Comparison of ENCODE assay signal across 29 mouse cellular contexts in genomic region chr3:154305163-154305884, GRCm38 (mm10). TPM values are rescaled to one million over a fixed set of nuclear protein-coding genes. Genes with fewer than 3 reads are reported as not detected.
A peak's percentile ranks its signal among the peaks of the same experiment; 100 is the strongest.
DNase-seq lines count a peak whose midpoint lies in the region; ATAC-seq and TF ChIP-seq lines count a peak whose summit lies in the region.
"Had no signal": no experiment of that assay in that cellular context is flagged by ENCODE, and none has a peak within 500 bp of the region (broad histone marks: within the 10 kb centered on the region; RNA-seq: fewer than 3 reads in every experiment).

No protein-coding gene starts in this region.

- H3K4me2 ChIP-seq in forebrain, postnatal 0 days (ENCODE audit: low read depth): no peak overlapping the region
- no peak overlapping the region for H3K4me2 ChIP-seq in forebrain, embryonic 16.5 days (ENCODE audit: low read length)
- peak overlapping the region; percentile 24 for H3K4me2 ChIP-seq in embryonic facial prominence, embryonic 15.5 days (replicated peaks)
- H3K4me2 ChIP-seq in limb, embryonic 12.5 days: peak overlapping the region; percentile 22
- H3K4me2 ChIP-seq: heart, embryonic 13.5 days; hindbrain, embryonic 14.5 days; liver, embryonic 15.5 days; neural tube, embryonic 13.5 days had no signal

- no peak overlapping the region for H3K9ac ChIP-seq in forebrain, postnatal 0 days
- no peak overlapping the region for H3K9ac ChIP-seq in forebrain, embryonic 16.5 days (replicated peaks; ENCODE audit: low read depth, low read length)
- no peak overlapping the region for H3K9ac ChIP-seq in embryonic facial prominence, embryonic 15.5 days
- H3K9ac ChIP-seq in limb, embryonic 12.5 days (replicated peaks): no peak overlapping the region
- H3K9ac ChIP-seq: heart, embryonic 13.5 days; hindbrain, embryonic 14.5 days; liver, embryonic 15.5 days; neural tube, embryonic 13.5 days had no signal

- H3K9me3 ChIP-seq in forebrain, postnatal 0 days (ENCODE audit: low read length): no peaks in the 10 kb centered on the region
- no peaks in the 10 kb centered on the region for H3K9me3 ChIP-seq in forebrain, embryonic 16.5 days (ENCODE audit: control insufficient read depth, low read length)
- H3K9me3 ChIP-seq in embryonic facial prominence, embryonic 15.5 days (replicated peaks): no peaks in the 10 kb centered on the region
- no peaks in the 10 kb centered on the region for H3K9me3 ChIP-seq in limb, embryonic 12.5 days
- H3K9me3 ChIP-seq: heart, embryonic 13.5 days; liver, embryonic 15.5 days; neural tube, embryonic 13.5 days had no signal

- H3K27me3 ChIP-seq in forebrain, postnatal 0 days (ENCODE audit: insufficient read depth, low read length): no peaks in the 10 kb centered on the region
- H3K27me3 ChIP-seq in forebrain, embryonic 16.5 days (replicated peaks; ENCODE audit: control insufficient read depth, insufficient read depth, low read length): no peaks in the 10 kb centered on the region
- H3K27me3 ChIP-seq in embryonic facial prominence, embryonic 15.5 days: no peaks in the 10 kb centered on the region
- H3K27me3 ChIP-seq in limb, embryonic 12.5 days: peaks cover 5% of the 10 kb centered on the region; the same call in 1 of the 2 replicates
- H3K27me3 ChIP-seq: liver, embryonic 15.5 days; neural tube, embryonic 13.5 days had no signal

- no peak overlapping the region for H3K27ac ChIP-seq in forebrain, postnatal 0 days (ENCODE audit: low read depth, low read length)
- H3K27ac ChIP-seq in forebrain, embryonic 16.5 days (ENCODE audit: low read length): no peak overlapping the region
- H3K27ac ChIP-seq in embryonic facial prominence, embryonic 15.5 days (replicated peaks): peak overlapping the region; percentile 74
- no peak overlapping the region for H3K27ac ChIP-seq in limb, embryonic 12.5 days
- H3K27ac ChIP-seq: heart, embryonic 13.5 days; hindbrain, embryonic 14.5 days; liver, embryonic 15.5 days; neural tube, embryonic 13.5 days had no signal

- no peaks in the 10 kb centered on the region for H3K36me3 ChIP-seq in forebrain, postnatal 0 days (ENCODE audit: insufficient read depth)
- H3K36me3 ChIP-seq in forebrain, embryonic 16.5 days (ENCODE audit: control insufficient read depth, insufficient read depth): no peaks in the 10 kb centered on the region
- H3K36me3 ChIP-seq in embryonic facial prominence, embryonic 15.5 days: no peaks in the 10 kb centered on the region
- no peaks in the 10 kb centered on the region for H3K36me3 ChIP-seq in limb, embryonic 12.5 days
- H3K36me3 ChIP-seq: G1E; heart, embryonic 13.5 days; liver, embryonic 15.5 days; neural tube, embryonic 13.5 days had no signal

- H3K4me1 ChIP-seq in forebrain, postnatal 0 days (ENCODE audit: insufficient read depth): no peaks in the 10 kb centered on the region
- H3K4me1 ChIP-seq in forebrain, embryonic 16.5 days (replicated peaks; ENCODE audit: control insufficient read depth, insufficient read depth, low read length): no peaks in the 10 kb centered on the region
- H3K4me1 ChIP-seq in embryonic facial prominence, embryonic 15.5 days: peaks cover 12% of the 10 kb centered on the region
- H3K4me1 ChIP-seq in limb, embryonic 12.5 days (replicated peaks): peaks cover 14% of the 10 kb centered on the region
- H3K4me1 ChIP-seq: liver, embryonic 15.5 days; neural tube, embryonic 13.5 days had no signal

- no peak for DNase-seq in forebrain, postnatal 0 days
- peak; percentile 31 for DNase-seq in adipocyte (ENCODE audit: low spot score)
- DNase-seq in embryo, embryonic 11 days: no peak
- no peak for DNase-seq in thymus, postnatal 36 days
- no peak for DNase-seq in spleen, postnatal 14 days (ENCODE audit: low spot score in 2 of 2)
- DNase-seq: adrenal gland, postnatal 25 days; cerebellum, adult 11-12 months; cerebellum, postnatal 14 days; gastrocnemius, postnatal 10 days; heart, adult 11 months; heart, postnatal 36 days; left cerebral cortex, postnatal 4 days; midbrain, embryonic 14.5 days; right cerebral cortex, postnatal 14 days; spleen, adult 18-20 months; thymus, postnatal 14 days had no signal

- H3K4me3 ChIP-seq in forebrain, postnatal 0 days (ENCODE audit: low read depth, low read length): no peak overlapping the region
- no peak overlapping the region for H3K4me3 ChIP-seq in forebrain, embryonic 16.5 days (replicated peaks; ENCODE audit: low read length)
- H3K4me3 ChIP-seq in embryonic facial prominence, embryonic 15.5 days (replicated peaks): no peak overlapping the region
- no peak overlapping the region for H3K4me3 ChIP-seq in limb, embryonic 12.5 days (replicated peaks)
- H3K4me3 ChIP-seq: heart, embryonic 13.5 days; liver, embryonic 15.5 days; megakaryocyte, embryonic 14.5 days; neural tube, embryonic 13.5 days had no signal

- WGBS in forebrain, postnatal 0 days: 65% methylated on average over 16 of the region's 16 CpGs
- 73% methylated on average over 16 of the region's 16 CpGs for WGBS in forebrain, embryonic 16.5 days
- 31% methylated on average over 16 of the region's 16 CpGs for WGBS in embryonic facial prominence, embryonic 15.5 days
- WGBS in limb, embryonic 12.5 days: 43% methylated on average over 16 of the region's 16 CpGs

- no peak for TF ChIP-seq CTCF in forebrain, postnatal 0 days (IDR thresholded peaks at IDR 0.05; ENCODE audit: low read depth)

- ATAC-seq in forebrain, postnatal 0 days: peak; percentile 59; the same call in 1 of the 2 replicates
- ATAC-seq in forebrain, embryonic 16.5 days: no peak
- ATAC-seq in embryonic facial prominence, embryonic 15.5 days (ENCODE audit: insufficient number of reproducible peaks, low FRiP score, low TSS enrichment, low read depth): 0 out of 2 replicates have a peak, but pooled peaks have one; percentile 64
- ATAC-seq in limb, embryonic 12.5 days (ENCODE audit: insufficient number of reproducible peaks, insufficient read depth, low FRiP score, low TSS enrichment, low read depth): peak; percentile 64; the same call in 1 of the 2 replicates
- ATAC-seq: lung, postnatal 0 days had no signal

RNA-seq across cellular contexts. Expression of gene Lhx8, which starts 25.1 kb away (rescaled TPM):
- 13.4 and 24.2 TPM in 2 replicates for total RNA-seq in forebrain, postnatal 0 days (2014; rRNA removed)
- polyA plus RNA-seq in forebrain, postnatal 0 days (2015; fragmentation: Nextera tagmentation; extraction: Ambion mirVana): 18.9 and 21.6 TPM in 2 replicates
- polyA plus RNA-seq in forebrain, embryonic 16.5 days (2015; fragmentation: Nextera tagmentation; extraction: Ambion mirVana): 21.5 and 35.3 TPM in 2 replicates
- polyA plus RNA-seq in embryonic facial prominence, embryonic 15.5 days (2015; fragmentation: Nextera tagmentation; extraction: Ambion mirVana): 29.9 and 33.6 TPM in 2 replicates
- polyA plus RNA-seq in limb, embryonic 12.5 days (2016; fragmentation: Nextera tagmentation; extraction: Ambion mirVana): 0.36 and 0.79 TPM in 2 replicates
- total RNA-seq: adrenal gland, postnatal 25 days; heart, postnatal 36 days; layer of hippocampus, postnatal 25 days had no signal
- polyA plus RNA-seq: G1E; hindbrain, embryonic 14.5 days; intestine, embryonic 14.5 days; liver, embryonic 15.5 days; lung, postnatal 0 days; neural tube, embryonic 13.5 days; stomach, embryonic 16.5 days had no signal

Comparison
In these comparisons a context has a peak if more than half of its experiments do, and no peak if none do; other contexts are left out.
1. H3K4me2 ChIP-seq: peak in embryonic facial prominence, embryonic 15.5 days (single experiment) and limb, embryonic 12.5 days (single experiment); none in forebrain, postnatal 0 days (single experiment) and forebrain, embryonic 16.5 days (single experiment).
2. RNA of gene Lhx8, which starts 25.1 kb away (polyA plus RNA-seq): 21.5 to 35.3 TPM in forebrain, embryonic 16.5 days, 29.9 to 33.6 TPM in embryonic facial prominence, embryonic 15.5 days and 18.9 to 21.6 TPM in forebrain, postnatal 0 days; 0.36 to 0.79 TPM in limb, embryonic 12.5 days; every median in the first group is over 10 times any median in the second.